Mouse (Mus musculus): ENCODE measurements around the gene Bsg.

DNA sequence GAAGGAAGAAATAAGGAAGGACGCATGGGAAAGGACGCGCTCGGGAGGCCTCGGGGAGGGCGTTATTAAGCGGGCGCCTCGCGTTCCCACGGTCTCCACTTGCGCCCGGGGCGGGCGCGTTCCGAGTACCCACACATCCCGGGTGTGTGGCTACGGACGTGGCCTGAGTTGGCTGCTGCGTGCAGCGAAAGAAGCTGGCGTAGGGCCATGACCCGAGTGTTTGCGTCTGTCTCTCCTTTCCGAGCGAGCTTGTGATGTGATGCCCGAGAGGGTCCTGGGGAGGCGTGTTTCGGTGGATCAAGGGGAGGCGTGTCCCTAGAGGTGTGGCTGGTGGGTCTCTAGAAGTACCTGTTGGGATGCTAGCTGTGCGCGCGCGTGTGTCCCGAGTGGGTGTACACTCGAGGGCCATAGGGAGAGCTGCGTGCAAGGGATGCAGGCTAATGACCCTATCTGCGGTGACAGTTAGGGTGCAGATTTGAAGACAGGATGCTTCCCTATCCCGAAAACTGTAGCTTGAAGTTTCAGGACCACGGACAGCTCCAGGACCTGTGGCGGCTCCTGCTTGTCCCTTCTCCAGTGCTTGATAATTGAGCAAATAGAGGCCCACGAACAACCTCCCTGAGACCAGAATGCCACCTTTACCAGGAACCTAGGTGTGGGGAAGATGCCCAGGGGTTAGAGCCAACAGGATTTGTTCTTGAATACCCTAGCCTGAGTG, 13.5 kb downstream of the Bsg start:
- no peak for TF ChIP-seq MAX (IDR thresholded peaks at IDR 0.05; ENCODE audit: low read depth)
- no peak for TF ChIP-seq POLR2AphosphoS2 (IDR thresholded peaks at IDR 0.05; ENCODE audit: insufficient read length, low read depth)
